Mouse (Mus musculus) embryonic fibroblast, embryonic 13.5 days (primary cell): ENCODE results near the gene Mgam. TPM values are rescaled to one million over a fixed set of nuclear protein-coding genes. Genes with fewer than 3 reads are reported as not detected.

Experiments
- H3K27ac ChIP-seq: 2 replicates; pipeline ENCODE4 v1.5.1; 2012; ENCODE audit warnings: low read length, control low read depth, inconsistent platforms; ENCODE audit not compliant: insufficient read depth
- H3K4me1 ChIP-seq: 2 replicates; pipeline ENCODE4 v1.6.1; 2011; ENCODE audit warnings: low read length; ENCODE audit not compliant: control insufficient read depth, insufficient read depth
- H3K4me3 ChIP-seq: 2 replicates; pipeline ENCODE4 v1.5.1; 2011; ENCODE audit warnings: mild to moderate bottlenecking, control low read depth, low read length; ENCODE audit not compliant: insufficient read depth
- CTCF ChIP-seq: IDR thresholded peaks from 2 replicates; pipeline ENCODE4 v1.5.1; 2011; ENCODE audit warnings: mild to moderate bottlenecking, control low read depth, low read length, moderate library complexity, borderline replicate concordance; ENCODE audit not compliant: insufficient read depth
- POLR2A ChIP-seq: IDR thresholded peaks from 2 replicates; pipeline ENCODE4 v1.6.1; 2011; ENCODE audit warnings: low read depth, mild to moderate bottlenecking, control low read depth, low read length, moderate library complexity
- polyA plus RNA-seq: library from polyadenylated mRNA; stranded (reverse); fragments of >200 nt; gene quantifications from 2 replicates; pipeline ENCODE4 v1.2.4, GENCODE M21; 2011; ENCODE audit warnings: low read depth; ENCODE audit not compliant: missing spikeins, insufficient read length

The Mgam gene
- polyA plus RNA-seq, 1 experiment = not detected

- H3K4me3 ChIP-seq = no peak overlapping the region
- H3K27ac ChIP-seq = no peak overlapping the region
- no peaks in the 10 kb centered on the region for H3K4me1 ChIP-seq
- TF ChIP-seq CTCF = no peak
- no peak for TF ChIP-seq POLR2A
Measured at GRCm38 (mm10) chr6:40818237-40818902, 189.7 kb downstream of the Mgam start.

Other genes starting within 250 kb of the Mgam start
- 2.0 and 2.4 TPM in 2 replicates for gene E330009J07Rik, start 192.7 kb upstream of the Mgam start, polyA plus RNA-seq
- gene Wee2, start 189.7 kb upstream of the Mgam start, polyA plus RNA-seq = not detected in 2 replicates
- 56.0 and 63.8 TPM in 2 replicates for gene Ssbp1, start 157.5 kb upstream of the Mgam start, polyA plus RNA-seq
- gene Tas2r137, start 137.6 kb upstream of the Mgam start, polyA plus RNA-seq = not detected in 2 replicates
- gene Tas2r108, start 135.3 kb upstream of the Mgam start, polyA plus RNA-seq = not detected in 2 replicates
- not detected in 2 replicates for gene Prss37, start 109.3 kb upstream of the Mgam start, polyA plus RNA-seq
- gene Olfr461, start 73.8 kb upstream of the Mgam start, polyA plus RNA-seq = not detected in 2 replicates
- not detected in 2 replicates for gene Olfr460, start 59.3 kb upstream of the Mgam start, polyA plus RNA-seq
- 1.8 TPM in 1 of 2 replicates, not detected in the other for gene Clec5a, start 43.0 kb upstream of the Mgam start, polyA plus RNA-seq
- not detected in 2 replicates for gene Tas2r138, start 15.5 kb upstream of the Mgam start, polyA plus RNA-seq